ENCODE assay signal across 16 mouse cellular contexts in genomic region chr4:141886385-141886968, GRCm38 (mm10). TPM values are rescaled to one million over a fixed set of nuclear protein-coding genes. Genes with fewer than 3 reads are reported as not detected.
A peak's percentile ranks its signal among the peaks of the same experiment; 100 is the strongest.
DNase-seq lines count a peak whose midpoint lies in the region; ATAC-seq and TF ChIP-seq lines count a peak whose summit lies in the region.
"Had no signal": no experiment of that assay in that cellular context is flagged by ENCODE, and none has a peak within 500 bp of the region (broad histone marks: within the 10 kb centered on the region; RNA-seq: fewer than 3 reads in every experiment).

No protein-coding gene starts in this region.

- H3K4me2 ChIP-seq in heart, embryonic 12.5 days = no peak overlapping the region
- H3K4me2 ChIP-seq in intestine, postnatal 0 days (replicated peaks; ENCODE audit: low read depth) = no peak overlapping the region
- H3K4me2 ChIP-seq: hindbrain, embryonic 15.5 days had no signal

- no peaks in the 10 kb centered on the region for H3K9me3 ChIP-seq in heart, embryonic 12.5 days (replicated peaks)
- no peaks in the 10 kb centered on the region for H3K9me3 ChIP-seq in intestine, postnatal 0 days (ENCODE audit: control insufficient read depth)
- H3K9me3 ChIP-seq: hindbrain, embryonic 15.5 days had no signal

- H3K36me3 ChIP-seq in heart, embryonic 12.5 days = no peaks in the 10 kb centered on the region
- H3K36me3 ChIP-seq in intestine, postnatal 0 days (ENCODE audit: control insufficient read depth, insufficient read depth) = no peaks in the 10 kb centered on the region
- H3K36me3 ChIP-seq: hindbrain, embryonic 15.5 days had no signal

- H3K4me1 ChIP-seq in heart, embryonic 12.5 days (replicated peaks) = peaks cover 53% of the 10 kb centered on the region
- H3K4me1 ChIP-seq in intestine, postnatal 0 days (replicated peaks; ENCODE audit: control insufficient read depth, insufficient read depth, low read length) = no peaks in the 10 kb centered on the region
- H3K4me1 ChIP-seq: hindbrain, embryonic 15.5 days had no signal

- H3K4me3 ChIP-seq in heart, embryonic 12.5 days = no peak overlapping the region
- H3K4me3 ChIP-seq in left cerebral cortex, adult 2 months = no peak overlapping the region
- H3K4me3 ChIP-seq in intestine, postnatal 0 days (ENCODE audit: low read depth, low read length) = no peak overlapping the region
- H3K4me3 ChIP-seq: hindbrain, embryonic 15.5 days had no signal

- 0 out of 2 replicates have a peak overlapping the region, but pooled peaks have one; percentile 17 for H3K27ac ChIP-seq in heart, embryonic 12.5 days (ENCODE audit: poor library complexity, severe bottlenecking)
- peak overlapping the region; percentile 88 for H3K27ac ChIP-seq in left cerebral cortex, adult 2 months
- no peak overlapping the region for H3K27ac ChIP-seq in intestine, postnatal 0 days (ENCODE audit: low read depth, low read length)
- H3K27ac ChIP-seq: hindbrain, embryonic 15.5 days had no signal

- ATAC-seq in heart, embryonic 12.5 days (ENCODE audit: insufficient number of reproducible peaks, low FRiP score) = no peak
- 0 out of 2 replicates have a peak, but pooled peaks have one; percentile 15 for ATAC-seq in common myeloid progenitor, adult 5-6 weeks (replicated peaks; ENCODE audit: low read depth, poor library complexity, severe bottlenecking)
- no peak for ATAC-seq in intestine, postnatal 0 days
- ATAC-seq: activated CD4-positive, CD25-positive, alpha-beta regulatory T cell, adult 4 months; CD4-positive, CD25-positive, alpha-beta regulatory T cell, adult 4 months; forebrain, embryonic 16.5 days had no signal

- intact Hi-C loops in left cerebral cortex, adult 2 months (cut with DNase I) = no loop called here
- intact Hi-C loops in left cerebral cortex, postnatal 4 days (cut with DNase I) = no loop called here

- DNase-seq in heart, adult 8-10 months (ENCODE audit: low spot score) = no peak
- DNase-seq in left cerebral cortex, adult 2 months (ENCODE audit: extremely low spot score in 1 of 2, low spot score in 2 of 2) = no peak
- no peak for DNase-seq in left cerebral cortex, postnatal 4 days
- no peak for DNase-seq in cerebellum, postnatal 36 days
- no peak for DNase-seq in spleen, adult 18-20 months
- DNase-seq: cerebellum, adult 11 months; gastrocnemius, postnatal 36 days had no signal

- H3K9ac ChIP-seq in heart, embryonic 12.5 days = no peak overlapping the region; the same call in 1 of the 2 replicates
- no peak overlapping the region for H3K9ac ChIP-seq in intestine, postnatal 0 days (ENCODE audit: low read depth, low read length)
- H3K9ac ChIP-seq: hindbrain, embryonic 15.5 days had no signal

- WGBS in heart, embryonic 12.5 days = 18% methylated on average over 6 of the region's 6 CpGs
- WGBS in intestine, postnatal 0 days = 43% methylated on average over 6 of the region's 6 CpGs

- peak; percentile 11 for TF ChIP-seq CTCF in left cerebral cortex, adult 2 months (IDR thresholded peaks at IDR 0.05)
- peak; percentile 29; the same call in 1 of the 2 replicates for TF ChIP-seq CTCF in intestine, postnatal 0 days (IDR thresholded peaks at IDR 0.05; ENCODE audit: low read depth)

- no peaks in the 10 kb centered on the region for H3K27me3 ChIP-seq in heart, embryonic 12.5 days (replicated peaks)
- no peaks in the 10 kb centered on the region for H3K27me3 ChIP-seq in intestine, postnatal 0 days (replicated peaks; ENCODE audit: control insufficient read depth, insufficient read depth, low read length)
- H3K27me3 ChIP-seq: hindbrain, embryonic 15.5 days had no signal

RNA-seq across cellular contexts. Expression of gene Efhd2, which starts 11.8 kb away (rescaled TPM):
- polyA plus RNA-seq in heart, embryonic 12.5 days (2016; fragmentation: Nextera tagmentation; extraction: Ambion mirVana) = 119 and 121 TPM in 2 replicates
- 10 to 100 TPM; 18.1 to 21.4 (median 19.6) TPM for total RNA-seq in heart, adult 8-10 months (2022)
- 100 to 1,000 TPM; 271 to 279 TPM for total RNA-seq in left cerebral cortex, adult 2 months (2021)
- 10 to 100 TPM; 29.5 to 31.8 TPM for total RNA-seq in left cerebral cortex, postnatal 4 days (2021)
- total RNA-seq in common myeloid progenitor, adult 5-6 weeks (2017) = 32.6 and 46.1 TPM in 2 replicates
- polyA plus RNA-seq in intestine, postnatal 0 days (2015; fragmentation: Nextera tagmentation; extraction: Ambion mirVana) = 173 and 181 TPM in 2 replicates

RNA-seq across cellular contexts. Expression of gene Ctrc, which starts 40.3 kb away (rescaled TPM):
- not detected in 2 replicates for polyA plus RNA-seq in heart, embryonic 12.5 days (2016; fragmentation: Nextera tagmentation; extraction: Ambion mirVana)
- total RNA-seq in heart, adult 8-10 months (2022) = not detected
- not detected for total RNA-seq in left cerebral cortex, adult 2 months (2021)
- not detected for total RNA-seq in left cerebral cortex, postnatal 4 days (2021)
- total RNA-seq in common myeloid progenitor, adult 5-6 weeks (2017) = not detected in 2 replicates
- not detected in 2 replicates for polyA plus RNA-seq in intestine, postnatal 0 days (2015; fragmentation: Nextera tagmentation; extraction: Ambion mirVana)
- total RNA-seq: gastrocnemius, postnatal 36 days; left cerebral cortex, postnatal 10 days had no signal
- polyA plus RNA-seq: activated CD4-positive, CD25-positive, alpha-beta regulatory T cell, adult 4 months; CD4-positive, CD25-positive, alpha-beta regulatory T cell, adult 4 months; forebrain, embryonic 16.5 days; hindbrain, embryonic 15.5 days; lung, embryonic 16.5 days had no signal
